In the genomic region with DNA sequence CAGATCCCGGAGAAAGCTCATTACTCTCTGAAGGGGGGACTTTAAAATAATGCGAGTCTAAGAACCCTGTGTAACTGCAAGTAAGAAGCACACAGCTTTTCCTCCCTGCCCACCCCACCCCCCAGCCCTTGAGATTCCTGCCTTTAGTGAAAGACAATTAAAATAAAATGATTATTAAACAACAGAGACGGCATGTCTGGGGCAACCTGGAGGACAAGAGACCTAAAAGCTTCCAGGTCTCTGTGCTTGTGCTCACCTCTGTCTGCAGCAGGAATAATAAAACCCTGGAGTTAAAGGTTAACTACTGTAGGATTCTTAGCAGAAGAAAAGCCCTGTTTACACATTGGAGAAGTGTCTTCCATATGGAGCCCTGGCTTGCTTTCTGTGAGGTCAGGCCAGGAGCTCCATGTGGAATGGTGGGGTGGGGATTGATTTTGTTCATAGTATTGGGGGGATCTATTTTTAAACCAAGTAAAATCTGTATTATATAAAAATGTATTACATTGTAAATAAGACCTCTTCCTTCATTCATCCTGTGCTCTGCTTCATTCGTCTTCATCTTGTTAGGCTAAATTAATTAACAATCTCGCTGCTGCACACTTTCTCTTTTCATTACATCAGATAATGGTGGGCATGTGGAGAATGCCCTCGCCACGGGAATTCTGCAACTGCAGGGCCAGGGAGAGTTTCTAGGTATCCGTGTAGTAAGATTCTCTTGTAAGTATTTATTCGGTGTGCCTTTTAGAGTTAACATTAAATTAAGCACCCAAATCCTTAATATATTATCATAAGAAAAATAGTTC, we compare ENCODE assay signal across 10 mouse cellular contexts.
DNase-seq lines count a peak whose midpoint lies in the region; ATAC-seq and TF ChIP-seq lines count a peak whose summit lies in the region.
"Had no signal": no experiment of that assay in that cellular context is flagged by ENCODE, and none has a peak within 500 bp of the region (broad histone marks: within the 10 kb centered on the region; RNA-seq: fewer than 3 reads in every experiment).

No protein-coding gene starts in this region.

- no peak for TF ChIP-seq CTCF in layer of hippocampus, adult 2 months (conservative IDR thresholded peaks at IDR 0.05)
- TF ChIP-seq CTCF in kidney, adult 2 months (conservative IDR thresholded peaks at IDR 0.05; ENCODE audit: insufficient read depth, insufficient read length, low read depth, low read length), result no peak

- no peaks in the 10 kb centered on the region for H3K27me3 ChIP-seq in forebrain, embryonic 12.5 days
- no peaks in the 10 kb centered on the region for H3K27me3 ChIP-seq in kidney, adult 2 months (replicated peaks; ENCODE audit: control insufficient read depth, insufficient read depth, low read length)

- WGBS in forebrain, embryonic 12.5 days, result 4% methylated on average over 9 of the region's 9 CpGs
- WGBS in kidney, adult 2 months, result 34% methylated on average over 9 of the region's 9 CpGs

- H3K4me2 ChIP-seq in forebrain, embryonic 12.5 days, result peak overlapping the region; percentile 40

- H3K4me1 ChIP-seq in forebrain, embryonic 12.5 days, result peaks cover 51% of the 10 kb centered on the region
- H3K4me1 ChIP-seq in kidney, adult 2 months (ENCODE audit: control insufficient read depth, insufficient read depth, low read length), result peaks cover 26% of the 10 kb centered on the region

- DNase-seq in layer of hippocampus, adult 2 months (ENCODE audit: low spot score in 2 of 2), result no peak
- no peak for DNase-seq in layer of hippocampus, adult 18-20 months (ENCODE audit: low spot score in 2 of 2)
- DNase-seq in kidney, adult 2 months, result peak; percentile 66
- DNase-seq in mesoderm, embryonic 11.5 days (ENCODE audit: low read depth, low spot score), result peak; percentile 22
- DNase-seq in frontal cortex, postnatal 14 days (ENCODE audit: low spot score in 2 of 2), result no peak
- DNase-seq in layer of hippocampus, postnatal 25 days (ENCODE audit: extremely low spot score in 1 of 2, low spot score in 1 of 2), result no peak
- no peak for DNase-seq in adrenal gland, postnatal 4 days (ENCODE audit: low spot score in 2 of 2)
- DNase-seq: adrenal gland, postnatal 14 days had no signal

- ATAC-seq in forebrain, embryonic 12.5 days (ENCODE audit: low FRiP score), result 0 out of 2 replicates have a peak, but pooled peaks have one; percentile 1
- ATAC-seq: inflammation-experienced regulatory T-cells, adult 6 months had no signal

- H3K9ac ChIP-seq in forebrain, embryonic 12.5 days, result no peak overlapping the region

- H3K36me3 ChIP-seq in forebrain, embryonic 12.5 days (replicated peaks), result no peaks in the 10 kb centered on the region
- H3K36me3 ChIP-seq in kidney, adult 2 months (ENCODE audit: control insufficient read depth, insufficient read depth, low read length), result no peaks in the 10 kb centered on the region

- no peak for TF ChIP-seq POLR2A in kidney, adult 2 months (IDR thresholded peaks at IDR 0.05; ENCODE audit: low read depth, low read length)

- peak overlapping the region; percentile 43; the same call in 1 of the 2 replicates for H3K27ac ChIP-seq in layer of hippocampus, adult 2 months
- peak overlapping the region; percentile 78 for H3K27ac ChIP-seq in forebrain, embryonic 12.5 days
- peak overlapping the region; percentile 88; the same call in 1 of the 2 replicates for H3K27ac ChIP-seq in kidney, adult 2 months (ENCODE audit: insufficient read depth, low read depth, low read length)

- no peaks in the 10 kb centered on the region for H3K9me3 ChIP-seq in forebrain, embryonic 12.5 days

- no peak overlapping the region for H3K4me3 ChIP-seq in layer of hippocampus, adult 2 months
- no peak overlapping the region for H3K4me3 ChIP-seq in forebrain, embryonic 12.5 days (replicated peaks)
- no peak overlapping the region for H3K4me3 ChIP-seq in kidney, adult 2 months (ENCODE audit: insufficient read depth, low read depth, low read length)

Comparison
In these comparisons a context has a peak if more than half of its experiments do, and no peak if none do; other contexts are left out.
1. DNase-seq: peak in kidney, adult 2 months (single experiment) and mesoderm, embryonic 11.5 days (single experiment); none in layer of hippocampus, adult 2 months (0 of 2), layer of hippocampus, adult 18-20 months (0 of 2), frontal cortex, postnatal 14 days (0 of 2), layer of hippocampus, postnatal 25 days (0 of 2) and adrenal gland, postnatal 4 days (0 of 2).
2. Peak in every context shown above with its lines, with median percentiles within 50 percentile points of each other: H3K27ac ChIP-seq.